Mouse (Mus musculus) inflammation-experienced regulatory T-cells, adult 16 weeks (primary cell): ENCODE data around the gene Txndc17. TPM values are rescaled to one million over a fixed set of nuclear protein-coding genes. Genes with fewer than 3 reads are reported as not detected.

Source experiments
- polyA plus RNA-seq: library from polyadenylated mRNA; unstranded; fragments of 100-300 nt; shearing (Covaris generic); gene quantifications from one replicate; pipeline ENCODE4 v1.2.1, GENCODE M21; 2017

Gene Txndc17
- 109 TPM for polyA plus RNA-seq

GRCm38 (mm10) chr11:72207204-72207833 is at the start of gene Txndc17, which contains the start of gene 4933427D14Rik:
TSS of gene Txndc17 (plus strand) at chr11:72207547.
TSS of gene 4933427D14Rik (minus strand) at chr11:72207459.

GRCm38 (mm10) chr11:72206341-72207203 is 775 bp upstream of the Txndc17 start, which contains the start of gene Gm43951:
TSS of gene Gm43951 (minus strand) at chr11:72206840.

GRCm38 (mm10) chr11:72215410-72215797 is 8.1 kb downstream of the Txndc17 start, which contains the start of gene Med31:
TSS of gene Med31 (minus strand) at chr11:72215592.

Other genes with a start within 250 kb of the Txndc17 start
- 0.66 TPM for gene Aipl1, start 170.0 kb upstream of the Txndc17 start, polyA plus RNA-seq
- 4.0 TPM for gene Pimreg, start 165.5 kb upstream of the Txndc17 start, polyA plus RNA-seq
- gene Pitpnm3, start 71.8 kb upstream of the Txndc17 start, polyA plus RNA-seq = not detected
- 0.39 TPM for gene Gm43951, start 707 bp upstream of the Txndc17 start, polyA plus RNA-seq
- gene 4933427D14Rik, start 88 bp upstream of the Txndc17 start, polyA plus RNA-seq = 39.8 TPM
- gene Med31, start 8.0 kb downstream of the Txndc17 start, polyA plus RNA-seq = 26.4 TPM
- not detected for gene Slc13a5, start 59.7 kb downstream of the Txndc17 start, polyA plus RNA-seq
- 87.9 TPM for gene Xaf1, start 94.1 kb downstream of the Txndc17 start, polyA plus RNA-seq
- gene Fbxo39, start 106.9 kb downstream of the Txndc17 start, polyA plus RNA-seq = 0.34 TPM
- gene Tekt1, start 154.9 kb downstream of the Txndc17 start, polyA plus RNA-seq = not detected
- not detected for gene Smtnl2, start 204.2 kb downstream of the Txndc17 start, polyA plus RNA-seq
- not detected for gene Ggt6, start 228.0 kb downstream of the Txndc17 start, polyA plus RNA-seq
- 123 TPM for gene Mybbp1a, start 233.8 kb downstream of the Txndc17 start, polyA plus RNA-seq